Mouse (Mus musculus) midbrain, embryonic 14.5 days (tissue): ENCODE results near the gene Nhsl2. TPM values are rescaled to one million over a fixed set of nuclear protein-coding genes. Genes with fewer than 3 reads are reported as not detected.
"Not testable (repeated sequence)": the region's sequence is repeated elsewhere in the genome, so short reads cannot be mapped to it uniquely, and the experiment has no call there.

Source experiments
- ATAC-seq: fragments of 200-750 bp; cut with Nextera tagmentation; 2 replicates; pipeline ENCODE4 v1.8.0; 2017; ENCODE audit warnings: moderate number of reproducible peaks, moderate library complexity; ENCODE audit not compliant: low FRiP score, low TSS enrichment
- DNase-seq: peaks from one replicate; pipeline ENCODE4 v3.0.0-alpha.2; 2015
- H3K27ac ChIP-seq: fragments of 300-500 bp; sonication (generic); replicated peaks from 2 replicates; pipeline ENCODE4 v1.5.1; 2014; ENCODE audit warnings: mild to moderate bottlenecking, low read depth, low read length, moderate library complexity
- H3K27me3 ChIP-seq: fragments of 300-500 bp; sonication (generic); 2 replicates; pipeline ENCODE4 v1.6.1; 2014; ENCODE audit warnings: low read length, control low read depth, mixed read lengths; ENCODE audit not compliant: control insufficient read depth, insufficient read depth
- H3K36me3 ChIP-seq: fragments of 300-500 bp; sonication (generic); 2 replicates; pipeline ENCODE4 v1.6.1; 2014; ENCODE audit warnings: low read length, control low read depth; ENCODE audit not compliant: control insufficient read depth, insufficient read depth
- H3K4me1 ChIP-seq: fragments of 300-500 bp; sonication (generic); 2 replicates; pipeline ENCODE4 v1.6.1; 2014; ENCODE audit warnings: mild to moderate bottlenecking, antibody characterized with exemption, low read length, control low read depth; ENCODE audit not compliant: control insufficient read depth, insufficient read depth
- H3K4me2 ChIP-seq: fragments of 300-500 bp; sonication (generic); 2 replicates; pipeline ENCODE4 v1.6.1; 2014; ENCODE audit warnings: mild to moderate bottlenecking, low read length, moderate library complexity
- H3K4me3 ChIP-seq: fragments of 300-500 bp; sonication (generic); replicated peaks from 2 replicates; pipeline ENCODE4 v1.5.1; 2014; ENCODE audit warnings: low read depth, low read length
- H3K9ac ChIP-seq: fragments of 300-500 bp; sonication (generic); replicated peaks from 2 replicates; pipeline ENCODE4 v1.6.1; 2014; ENCODE audit warnings: mild to moderate bottlenecking, low read length, moderate library complexity
- H3K9me3 ChIP-seq: fragments of 300-500 bp; sonication (generic); 2 replicates; pipeline ENCODE4 v1.6.1; 2016; ENCODE audit warnings: low read length, control low read depth, mixed read lengths; ENCODE audit not compliant: control insufficient read depth
- WGBS: fragments of 180-500 bp; shearing (Covaris S2); extraction: QIAGEN DNeasy Blood & Tissue Kit; methylation state at CpG from one replicate; pipeline ENCODE4 v1.1.7; 2014; 5-methylcytosine and 5-hydroxymethylcytosine counted together
- polyA plus RNA-seq: library from polyadenylated mRNA; unstranded; fragments of >200 nt; fragmentation: Nextera tagmentation; extraction: Ambion mirVana; gene quantifications from 2 replicates; pipeline ENCODE4 v1.2.1, GENCODE M21; 2014

The Nhsl2 gene
- polyA plus RNA-seq, result 5.8 and 7.8 TPM in 2 replicates

DNA sequence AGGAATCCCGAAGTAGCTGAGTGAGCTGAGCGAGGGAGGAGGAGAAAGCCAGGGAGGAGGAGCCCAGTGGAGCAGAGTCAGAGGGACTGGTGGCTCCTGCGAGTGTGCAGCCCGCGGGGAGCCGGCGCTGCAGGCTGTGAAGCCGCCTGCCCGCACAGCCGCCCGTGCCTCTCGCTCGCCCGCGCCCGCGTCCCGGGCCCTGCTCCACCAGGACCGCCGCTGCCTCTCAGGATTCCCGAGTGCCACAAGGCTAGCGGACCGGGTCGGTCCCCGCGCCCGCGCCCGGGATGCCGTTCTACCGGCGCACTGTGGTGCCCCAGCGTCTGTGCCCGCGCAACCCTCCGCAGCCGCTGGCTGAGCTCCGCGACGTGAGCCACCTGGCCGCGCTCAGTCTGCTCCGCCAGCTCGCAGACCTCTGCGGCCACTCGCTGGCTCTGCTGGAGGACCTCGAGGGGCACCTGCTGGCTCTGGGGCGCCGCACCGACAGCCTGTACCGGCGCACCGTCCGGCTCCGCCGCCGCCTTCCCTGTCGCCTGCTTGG lies at the start of gene Nhsl2:
Gene Nhsl2, plus strand, starts transcription at position 105 of the 541 bp plus-strand sequence.
- Histone ChIP-seq H3K9me3 (no peaks in the 10 kb centered on the region), H3K27me3 (peaks cover 40% of the 10 kb centered on the region; the same call in 1 of the 2 replicates), H3K4me2 (peak within 1 kb of the TSS; percentile 67), H3K27ac (no peak within 1 kb of the TSS), H3K9ac (peak within 1 kb of the TSS; percentile 42), H3K4me3 (peak within 1 kb of the TSS; percentile 45), H3K36me3 (no peaks in the 10 kb centered on the region), H3K4me1 (no peaks in the 10 kb centered on the region)
- ATAC-seq (peak; percentile 66), DNase-seq (peak; percentile 65)
- WGBS, result 15% methylated on average over 52 of the region's 58 CpGs

DNA sequence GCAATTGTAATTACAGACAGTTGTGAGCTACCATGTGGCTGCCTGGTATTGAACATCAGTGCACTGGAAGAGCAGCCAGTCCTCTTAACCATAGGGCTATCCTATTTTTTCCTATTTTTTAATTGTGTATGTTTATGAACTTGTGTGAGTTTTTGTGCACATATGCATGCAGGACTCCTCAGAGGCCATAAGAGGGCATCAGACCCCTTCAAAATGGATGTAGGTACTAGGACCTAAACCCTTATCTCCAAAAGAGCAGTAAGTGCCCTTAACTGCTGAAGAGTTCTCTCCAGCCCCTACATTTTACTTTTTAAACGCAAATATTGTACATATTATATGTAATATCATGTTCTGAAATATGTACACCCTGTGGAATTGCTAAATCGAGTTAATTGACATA lies 43.7 kb upstream of the Nhsl2 start:
- Histone ChIP-seq H3K9me3 (no peaks in the 10 kb centered on the region), H3K36me3 (no peaks in the 10 kb centered on the region), H3K4me2 (no peak overlapping the region), H3K9ac (no peak overlapping the region), H3K27me3 (no peaks in the 10 kb centered on the region), H3K4me3 (no peak overlapping the region), H3K4me1 (no peaks in the 10 kb centered on the region), H3K27ac (no peak overlapping the region)
- DNase-seq (peak; percentile 54), ATAC-seq (no peak)
- WGBS, result 31% methylated on average over 2 of the region's 2 CpGs

DNA sequence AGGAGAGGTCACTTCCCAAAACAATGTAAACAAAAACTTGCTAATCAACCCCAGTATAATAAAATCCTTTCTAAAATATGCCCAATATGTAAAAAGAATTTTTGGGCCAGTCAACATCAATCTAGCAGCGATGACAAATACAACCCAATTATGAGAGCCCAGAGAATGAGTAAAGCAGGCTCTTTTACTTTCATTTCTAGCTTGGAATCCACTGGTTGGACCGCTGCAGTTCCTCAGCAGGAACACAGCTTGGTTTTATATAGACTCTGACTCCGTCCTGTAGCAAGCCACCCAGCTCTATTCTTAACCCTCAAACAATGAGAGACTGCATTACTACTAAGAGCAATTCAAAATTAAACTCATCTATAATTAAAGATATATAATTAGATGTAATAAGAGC lies 37.4 kb upstream of the Nhsl2 start:
- 65% methylated on average over 3 of the region's 3 CpGs for WGBS
- H3K4me3 ChIP-seq, result no peak overlapping the region

DNA sequence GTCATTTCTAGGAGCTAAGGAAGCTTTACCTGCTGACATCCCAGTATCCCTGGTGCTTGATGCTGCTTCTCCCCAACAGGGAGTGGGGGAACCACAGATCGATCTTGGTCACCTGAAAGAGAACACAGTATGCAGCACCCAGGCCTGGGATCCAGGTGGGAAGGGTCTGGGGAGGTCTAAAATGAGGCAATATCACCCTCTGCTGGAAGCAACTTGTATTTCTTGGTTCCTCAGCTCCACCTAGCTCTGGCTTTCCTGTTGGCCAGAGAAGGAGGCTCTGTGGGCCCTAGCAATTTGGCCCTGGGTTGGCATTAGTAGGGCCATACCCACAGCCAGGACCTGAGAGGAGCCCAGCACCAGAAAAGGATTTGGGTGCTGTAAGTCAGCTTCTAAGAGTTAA lies 30.0 kb upstream of the Nhsl2 start:
- no peak for ATAC-seq

More for the DNA sequence above, 37.4 kb upstream of the Nhsl2 start:
- H3K36me3 ChIP-seq, result no peaks in the 10 kb centered on the region
- ATAC-seq, result no peak
- no peak overlapping the region for H3K9ac ChIP-seq
- H3K27ac ChIP-seq, result no peak overlapping the region
- no peak overlapping the region for H3K4me2 ChIP-seq
- no peak for DNase-seq
- H3K27me3 ChIP-seq, result 0 out of 2 replicates have a peak, but pooled peaks cover 3% of the 10 kb centered on the region
- no peaks in the 10 kb centered on the region for H3K9me3 ChIP-seq
- no peaks in the 10 kb centered on the region for H3K4me1 ChIP-seq

DNA sequence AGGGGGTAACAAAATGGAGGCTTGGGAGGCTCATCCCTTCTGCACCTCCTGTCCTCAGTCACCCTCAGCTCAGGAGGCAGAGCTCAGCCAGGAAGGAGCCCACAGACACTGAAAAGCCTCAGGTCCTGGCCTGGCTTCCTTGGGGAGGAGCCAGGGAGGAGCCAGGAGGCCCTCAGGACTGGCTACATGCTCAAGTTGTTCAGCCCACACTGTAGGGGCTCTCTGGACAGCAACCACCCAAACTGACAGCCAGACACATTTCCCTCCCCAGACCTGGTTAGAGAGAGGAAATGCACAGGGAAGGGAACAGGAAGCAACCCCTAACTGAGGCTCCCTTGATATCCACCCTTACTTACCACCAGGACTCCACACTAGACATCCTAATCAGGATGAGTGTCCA lies 29.2 kb upstream of the Nhsl2 start:
- not testable (repeated sequence) for H3K9me3 ChIP-seq, H3K27ac ChIP-seq, H3K27me3 ChIP-seq, H3K4me2 ChIP-seq, ATAC-seq, H3K9ac ChIP-seq, H3K36me3 ChIP-seq, DNase-seq, H3K4me1 ChIP-seq, H3K4me3 ChIP-seq

More for the DNA sequence above, 30.0 kb upstream of the Nhsl2 start:
- Histone ChIP-seq H3K27ac (no peak overlapping the region), H3K4me3 (no peak overlapping the region), H3K27me3 (no peaks in the 10 kb centered on the region), H3K4me2 (no peak overlapping the region), H3K36me3 (no peaks in the 10 kb centered on the region), H3K4me1 (no peaks in the 10 kb centered on the region), H3K9me3 (no peaks in the 10 kb centered on the region), H3K9ac (no peak overlapping the region)
- 80% methylated on average over 1 of the region's 1 CpGs for WGBS
- peak; percentile 46 for DNase-seq

GRCm38 (mm10) chrX:101847191-101847795 lies 1.9 kb upstream of the Nhsl2 start:
- Histone ChIP-seq H3K4me3 (no peak overlapping the region), H3K4me1 (no peaks in the 10 kb centered on the region), H3K36me3 (no peaks in the 10 kb centered on the region), H3K27me3 (peaks cover 37% of the 10 kb centered on the region; the same call in 1 of the 2 replicates), H3K9me3 (no peaks in the 10 kb centered on the region), H3K27ac (no peak overlapping the region), H3K4me2 (no peak overlapping the region), H3K9ac (no peak overlapping the region)
- ATAC-seq (no peak), DNase-seq (no peak)
- 53% methylated on average over 5 of the region's 5 CpGs for WGBS

DNA sequence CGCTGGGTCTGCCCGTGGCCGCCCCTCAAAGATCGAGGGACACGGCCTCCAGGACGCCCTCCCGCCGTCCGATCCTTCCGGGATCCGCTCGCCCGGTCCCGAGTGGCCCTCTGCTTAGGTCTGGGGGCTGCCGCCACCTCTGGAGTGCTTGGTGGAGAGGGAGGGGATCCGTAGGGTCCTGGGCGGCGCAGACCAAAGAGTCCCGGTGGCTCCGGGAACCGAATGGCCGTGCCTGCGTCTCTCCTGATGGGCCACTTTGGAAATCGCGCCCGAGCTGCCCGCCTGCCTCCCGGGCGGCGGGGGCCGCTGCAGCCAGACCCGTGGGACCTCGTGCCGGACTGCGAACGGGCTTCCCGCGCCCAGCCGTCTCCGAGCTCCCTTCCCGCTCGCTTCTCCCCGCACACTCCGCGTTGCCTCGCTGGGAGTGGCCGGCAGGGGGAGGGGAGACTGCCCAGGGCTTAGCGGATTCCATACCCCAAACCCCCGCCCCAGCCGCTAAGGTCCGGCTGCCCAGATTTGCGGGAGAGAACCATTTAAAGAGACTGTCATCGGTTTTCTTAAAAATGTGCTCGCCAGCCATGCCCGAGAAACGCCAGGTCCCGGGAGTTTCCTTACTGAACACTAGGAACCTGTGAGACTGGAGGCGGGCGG lies 841 bp downstream of the Nhsl2 start:
- Histone ChIP-seq H3K4me3 (peak overlapping the region; percentile 45), H3K27me3 (peaks cover 40% of the 10 kb centered on the region; the same call in 1 of the 2 replicates), H3K27ac (no peak overlapping the region), H3K9me3 (no peaks in the 10 kb centered on the region), H3K4me2 (peak overlapping the region; percentile 67), H3K4me1 (no peaks in the 10 kb centered on the region), H3K9ac (peak overlapping the region; percentile 42), H3K36me3 (no peaks in the 10 kb centered on the region)
- DNase-seq, result peak; percentile 47
- 29% methylated on average over 48 of the region's 59 CpGs for WGBS
- peak; percentile 53; the same call in 1 of the 2 replicates for ATAC-seq

DNA sequence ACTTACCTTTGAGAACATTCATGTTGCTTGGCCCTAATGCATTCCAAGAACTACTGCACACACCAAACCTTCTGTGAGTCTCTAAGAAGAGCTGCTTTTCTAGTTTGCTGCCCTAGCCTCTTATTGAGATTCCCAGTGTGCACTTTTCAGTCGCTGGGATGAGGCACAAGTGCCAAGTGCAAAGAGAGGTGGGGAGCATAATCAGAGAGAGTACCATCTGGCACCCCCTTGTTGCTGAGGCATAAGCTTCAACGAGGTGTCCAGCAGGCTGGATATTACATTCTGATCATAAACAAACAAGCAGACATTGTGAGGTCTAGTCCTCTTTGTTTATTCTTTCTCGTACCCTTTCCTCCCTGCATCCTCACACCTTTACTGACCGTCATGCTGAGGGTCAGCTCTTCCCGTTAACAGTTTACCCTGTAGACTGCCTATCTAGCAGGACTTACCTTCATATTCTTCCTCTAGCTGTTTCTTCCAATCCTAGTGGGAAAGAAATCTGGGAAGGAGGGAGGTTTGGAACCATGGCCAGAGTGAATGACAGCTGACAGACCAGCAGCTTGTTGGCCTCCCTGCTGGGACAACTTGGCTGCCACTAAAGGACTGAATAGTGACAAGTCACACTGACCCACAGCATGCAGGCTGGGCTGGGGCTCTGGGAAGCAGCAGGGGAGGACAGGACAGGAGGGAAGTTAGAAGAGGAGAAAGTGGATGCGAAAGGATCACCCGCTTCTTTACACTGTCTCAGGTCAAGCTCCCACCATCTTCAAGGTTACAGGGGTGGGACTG lies 2.6 kb downstream of the Nhsl2 start:
- ATAC-seq, result no peak
- WGBS, result 44% methylated on average over 7 of the region's 7 CpGs
- peaks cover 34% of the 10 kb centered on the region; the same call in 1 of the 2 replicates for H3K27me3 ChIP-seq

More for the DNA sequence above, 2.6 kb downstream of the Nhsl2 start:
- Histone ChIP-seq H3K36me3 (no peaks in the 10 kb centered on the region), H3K9ac (no peak overlapping the region), H3K4me3 (no peak overlapping the region), H3K4me1 (no peaks in the 10 kb centered on the region), H3K27ac (no peak overlapping the region), H3K9me3 (no peaks in the 10 kb centered on the region), H3K4me2 (no peak overlapping the region)
- no peak for DNase-seq
